Mouse (Mus musculus) olfactory bulb, adult 2 months (tissue): ENCODE measurements around the gene Serpinf1.

Experiments used
- CTCF ChIP-seq: fragments of 200-500 bp; IDR thresholded peaks from 2 replicates; pipeline ENCODE4 v1.5.1; 2012; ENCODE audit warnings: low read depth, mild to moderate bottlenecking, low read length, moderate library complexity; ENCODE audit not compliant: insufficient read depth
- POLR2A ChIP-seq: fragments of 200-500 bp; IDR thresholded peaks from 2 replicates; pipeline ENCODE4 v1.6.1; 2012; ENCODE audit warnings: mild to moderate bottlenecking, low read depth, low read length, moderate library complexity; ENCODE audit not compliant: insufficient read depth

GRCm38 (mm10) chr11:75460844-75461742 is 38.6 kb upstream of the Serpinf1 start, which contains the start of gene Tlcd2:
- TF ChIP-seq POLR2A = peak; percentile 93
- no peak for TF ChIP-seq CTCF
